Mouse (Mus musculus): ENCODE data around the gene Gdpd1.
"Not testable (repeated sequence)": the region's sequence is repeated elsewhere in the genome, so short reads cannot be mapped to it uniquely, and the experiment has no call there.

Gene Gdpd1

GRCm38 (mm10) chr11:87073866-87074440 lies at the start of gene Gdpd1:
Gdpd1 (minus strand) TSS chr11:87074062.
- in situ Hi-C loops (cut with MboI, MseI), result no loop called here

- in situ Hi-C loops (cut with MboI, MseI), result no loop called here
These were observed 48.0 kb upstream of the Gdpd1 start for GRCm38 (mm10) chr11:87121864-87122263.

- in situ Hi-C loops (cut with MboI, MseI), result no loop called here
These were observed 36.5 kb upstream of the Gdpd1 start for GRCm38 (mm10) chr11:87110172-87110909.

- in situ Hi-C loops (cut with MboI, MseI), result no loop called here
These were observed 35.8 kb upstream of the Gdpd1 start for GRCm38 (mm10) chr11:87109519-87110171.

- in situ Hi-C loops (cut with MboI, MseI), result no loop called here
These were observed 35.1 kb upstream of the Gdpd1 start, which contains the start of gene Ska2 for GRCm38 (mm10) chr11:87108755-87109518. Ska2 (plus strand) TSS chr11:87109234.

GRCm38 (mm10) chr11:87108409-87108754 lies 34.5 kb upstream of the Gdpd1 start, which contains the start of gene Prr11:
Prr11 (minus strand) TSS chr11:87108708.
- in situ Hi-C loops (cut with MboI, MseI), result no loop called here

GRCm38 (mm10) chr11:87087142-87087541 lies 13.3 kb upstream of the Gdpd1 start:
- in situ Hi-C loops (cut with MboI, MseI), result no loop called here

GRCm38 (mm10) chr11:87086290-87086984 lies 12.6 kb upstream of the Gdpd1 start, which contains the start of gene Smg8:
Smg8 (minus strand) TSS chr11:87086774.
- in situ Hi-C loops (cut with MboI, MseI), result no loop called here

GRCm38 (mm10) chr11:87085461-87085860 lies 11.6 kb upstream of the Gdpd1 start:
- in situ Hi-C loops (cut with MboI, MseI), result no loop called here

- in situ Hi-C loops (cut with MboI, MseI), result no loop called here
These were observed 9.8 kb upstream of the Gdpd1 start for GRCm38 (mm10) chr11:87083712-87084111.

- in situ Hi-C loops (cut with MboI, MseI), result no loop called here
These were observed 458 bp downstream of the Gdpd1 start for GRCm38 (mm10) chr11:87073343-87073865.

- in situ Hi-C loops (cut with MboI, MseI), result no loop called here
These were observed 11.8 kb downstream of the Gdpd1 start for GRCm38 (mm10) chr11:87062087-87062486.

GRCm38 (mm10) chr11:87060410-87060809 lies 13.5 kb downstream of the Gdpd1 start:
- in situ Hi-C loops (cut with MboI, MseI), result no loop called here

- in situ Hi-C loops (cut with MboI, MseI), result no loop called here
These were observed 17.6 kb downstream of the Gdpd1 start for GRCm38 (mm10) chr11:87056286-87056685.

GRCm38 (mm10) chr11:87048900-87049299 lies 25.0 kb downstream of the Gdpd1 start:
- in situ Hi-C loops (cut with MboI, MseI), result not testable (repeated sequence)

GRCm38 (mm10) chr11:87046968-87047367 lies 26.9 kb downstream of the Gdpd1 start:
- in situ Hi-C loops (cut with MboI, MseI), result no loop called here

- in situ Hi-C loops (cut with MboI, MseI), result no loop called here
These were observed 30.8 kb downstream of the Gdpd1 start for GRCm38 (mm10) chr11:87043052-87043451.

GRCm38 (mm10) chr11:87039307-87039963 lies 34.4 kb downstream of the Gdpd1 start:
- in situ Hi-C loops (cut with MboI, MseI), result no loop called here

- in situ Hi-C loops (cut with MboI, MseI), result no loop called here
These were observed 37.7 kb downstream of the Gdpd1 start for GRCm38 (mm10) chr11:87036180-87036579.

- in situ Hi-C loops (cut with MboI, MseI), result loop anchor here in 1 of 2 experiments (10.0 kb wide), 1 partner anchor 583 kb away; no protein-coding TSS in a partner anchor
These were observed 45.6 kb downstream of the Gdpd1 start for GRCm38 (mm10) chr11:87028212-87028611.

Data from T-helper 17 cell (primary cell).